ENCODE assay signal across 12 mouse cellular contexts in the genomic region with DNA sequence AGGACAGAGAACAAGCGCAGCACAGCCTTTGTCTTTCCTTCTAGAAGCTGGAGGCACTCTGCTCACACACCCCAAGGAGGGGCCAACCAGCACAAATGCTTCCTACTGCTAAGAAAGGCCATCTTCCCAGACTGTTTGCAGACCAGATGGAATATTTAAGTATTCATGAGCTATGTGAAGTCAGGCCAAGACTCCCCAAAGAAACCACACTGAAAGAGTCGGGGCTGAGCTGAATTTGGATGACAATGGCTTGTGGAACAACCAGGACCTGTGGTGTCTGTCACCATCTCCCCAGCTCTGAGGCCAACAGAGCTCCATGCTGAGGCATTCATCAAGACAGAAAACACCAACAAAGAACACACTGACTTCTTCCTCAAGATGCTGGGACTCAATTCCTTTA.
A peak's percentile ranks its signal among the peaks of the same experiment; 100 is the strongest.
DNase-seq lines count a peak whose midpoint lies in the region; ATAC-seq and TF ChIP-seq lines count a peak whose summit lies in the region.
"Had no signal": no experiment of that assay in that cellular context is flagged by ENCODE, and none has a peak within 500 bp of the region (broad histone marks: within the 10 kb centered on the region; RNA-seq: fewer than 3 reads in every experiment).

No protein-coding gene starts in this region.

- DNase-seq in brain, adult 2 months (ENCODE audit: low read depth, low spot score) = peak; percentile 84
- DNase-seq in midbrain, postnatal 0 days (ENCODE audit: low spot score) = peak; percentile 73
- DNase-seq in urinary bladder, postnatal 4 days (ENCODE audit: low spot score in 2 of 2) = no peak
- no peak for DNase-seq in retina, postnatal 1 day
- DNase-seq in gastrocnemius, adult 18-20 months (ENCODE audit: low spot score) = no peak
- DNase-seq: adrenal gland, adult 8-10 months; liver, postnatal 0 days had no signal

- WGBS in heart, embryonic 16.5 days = 84% methylated on average over 2 of the region's 2 CpGs
- whole genome bisulfite sequencing in heart, embryonic 11.5 days (ENCODE audit: insufficient replicate concordance) = 83% methylated on average over 2 of the region's 2 CpGs
- WGBS in hindbrain, embryonic 13.5 days = 15% methylated on average over 2 of the region's 2 CpGs
- 11% methylated on average over 2 of the region's 2 CpGs for WGBS in midbrain, postnatal 0 days

- H3K4me2 ChIP-seq in heart, embryonic 16.5 days (ENCODE audit: low read depth, low read length) = no peak overlapping the region
- no peak overlapping the region for H3K4me2 ChIP-seq in heart, embryonic 11.5 days
- H3K4me2 ChIP-seq in hindbrain, embryonic 13.5 days = no peak overlapping the region
- H3K4me2 ChIP-seq in midbrain, postnatal 0 days (ENCODE audit: low read depth, low read length, poor library complexity, severe bottlenecking) = no peak overlapping the region
- H3K4me2 ChIP-seq: embryonic facial prominence, embryonic 12.5 days; heart, embryonic 12.5 days had no signal

- no peak for ATAC-seq in heart, embryonic 16.5 days (replicated peaks; ENCODE audit: extremely low read depth, insufficient read depth, low FRiP score)
- no peak for ATAC-seq in heart, embryonic 11.5 days (replicated peaks; ENCODE audit: insufficient number of reproducible peaks, low FRiP score, low TSS enrichment)
- peak; percentile 86 for ATAC-seq in hindbrain, embryonic 13.5 days (ENCODE audit: low FRiP score)
- ATAC-seq in midbrain, postnatal 0 days (ENCODE audit: low FRiP score) = peak; percentile 75; the same call in 1 of the 2 replicates
- ATAC-seq: liver, postnatal 0 days had no signal

- H3K9me3 ChIP-seq in heart, embryonic 16.5 days (replicated peaks; ENCODE audit: control insufficient read depth, low read length) = no peaks in the 10 kb centered on the region
- no peaks in the 10 kb centered on the region for H3K9me3 ChIP-seq in heart, embryonic 11.5 days (replicated peaks; ENCODE audit: control insufficient read depth, low read length)
- H3K9me3 ChIP-seq in hindbrain, embryonic 13.5 days = no peaks in the 10 kb centered on the region
- no peaks in the 10 kb centered on the region for H3K9me3 ChIP-seq in midbrain, postnatal 0 days (ENCODE audit: low read length)
- H3K9me3 ChIP-seq: embryonic facial prominence, embryonic 12.5 days; heart, embryonic 12.5 days had no signal

- no peak for TF ChIP-seq CTCF in midbrain, postnatal 0 days (IDR thresholded peaks at IDR 0.05)

- H3K4me3 ChIP-seq in heart, embryonic 16.5 days (ENCODE audit: low read length) = no peak overlapping the region
- no peak overlapping the region for H3K4me3 ChIP-seq in heart, embryonic 11.5 days (ENCODE audit: low read depth, low read length)
- no peak overlapping the region for H3K4me3 ChIP-seq in hindbrain, embryonic 13.5 days
- H3K4me3 ChIP-seq in midbrain, postnatal 0 days (ENCODE audit: low read depth, low read length) = no peak overlapping the region
- H3K4me3 ChIP-seq: embryonic facial prominence, embryonic 12.5 days; heart, embryonic 12.5 days had no signal

- no peaks in the 10 kb centered on the region for H3K27me3 ChIP-seq in heart, embryonic 16.5 days (ENCODE audit: control insufficient read depth, insufficient read depth, low read length)
- H3K27me3 ChIP-seq in heart, embryonic 11.5 days (ENCODE audit: control insufficient read depth, insufficient read depth, low read length) = no peaks in the 10 kb centered on the region
- H3K27me3 ChIP-seq in hindbrain, embryonic 13.5 days = no peaks in the 10 kb centered on the region
- H3K27me3 ChIP-seq in midbrain, postnatal 0 days (ENCODE audit: insufficient read depth, low read length) = no peaks in the 10 kb centered on the region
- H3K27me3 ChIP-seq: embryonic facial prominence, embryonic 12.5 days; heart, embryonic 12.5 days had no signal

- H3K36me3 ChIP-seq in heart, embryonic 16.5 days (ENCODE audit: control insufficient read depth, insufficient read depth) = peaks cover 53% of the 10 kb centered on the region
- peaks cover 28% of the 10 kb centered on the region for H3K36me3 ChIP-seq in heart, embryonic 11.5 days (ENCODE audit: control insufficient read depth, insufficient read depth, low read length)
- H3K36me3 ChIP-seq in hindbrain, embryonic 13.5 days = peaks cover 74% of the 10 kb centered on the region
- H3K36me3 ChIP-seq in midbrain, postnatal 0 days (ENCODE audit: insufficient read depth, low read length) = peaks cover 58% of the 10 kb centered on the region

- peak overlapping the region; percentile 44; the same call in 1 of the 2 replicates for H3K27ac ChIP-seq in heart, embryonic 16.5 days (ENCODE audit: low read length)
- H3K27ac ChIP-seq in heart, embryonic 11.5 days (ENCODE audit: low read depth, low read length) = no peak overlapping the region
- 0 out of 2 replicates have a peak overlapping the region, but pooled peaks have one; percentile 56 for H3K27ac ChIP-seq in hindbrain, embryonic 13.5 days
- no peak overlapping the region for H3K27ac ChIP-seq in midbrain, postnatal 0 days (ENCODE audit: low read depth, low read length)
- H3K27ac ChIP-seq: embryonic facial prominence, embryonic 12.5 days had no signal

- H3K4me1 ChIP-seq in heart, embryonic 16.5 days (ENCODE audit: control insufficient read depth, insufficient read depth, low read length) = no peaks in the 10 kb centered on the region
- H3K4me1 ChIP-seq in heart, embryonic 11.5 days (ENCODE audit: control insufficient read depth, insufficient read depth, low read length) = no peaks in the 10 kb centered on the region
- 0 out of 2 replicates have a peak, but pooled peaks cover 5% of the 10 kb centered on the region for H3K4me1 ChIP-seq in hindbrain, embryonic 13.5 days (replicated peaks)
- H3K4me1 ChIP-seq in midbrain, postnatal 0 days (ENCODE audit: insufficient read depth, low read length) = no peaks in the 10 kb centered on the region
- H3K4me1 ChIP-seq: embryonic facial prominence, embryonic 12.5 days; heart, embryonic 12.5 days had no signal

- no peak overlapping the region for H3K9ac ChIP-seq in heart, embryonic 16.5 days (ENCODE audit: low read length)
- H3K9ac ChIP-seq in heart, embryonic 11.5 days (ENCODE audit: low read depth, low read length) = no peak overlapping the region
- no peak overlapping the region for H3K9ac ChIP-seq in hindbrain, embryonic 13.5 days
- no peak overlapping the region for H3K9ac ChIP-seq in midbrain, postnatal 0 days (replicated peaks; ENCODE audit: low read length, poor library complexity, severe bottlenecking)
- H3K9ac ChIP-seq: embryonic facial prominence, embryonic 12.5 days; heart, embryonic 12.5 days; liver, postnatal 0 days had no signal

Comparison
In these comparisons a context has a peak if more than half of its experiments do, and no peak if none do; other contexts are left out.
1. H3K27ac ChIP-seq: peak in heart, embryonic 16.5 days (single experiment) and hindbrain, embryonic 13.5 days (single experiment); none in heart, embryonic 11.5 days (single experiment) and midbrain, postnatal 0 days (single experiment).
2. ATAC-seq: peak in hindbrain, embryonic 13.5 days (single experiment) and midbrain, postnatal 0 days (single experiment); none in heart, embryonic 16.5 days (single experiment) and heart, embryonic 11.5 days (single experiment).
3. DNase-seq: peak in brain, adult 2 months (single experiment) and midbrain, postnatal 0 days (single experiment); none in urinary bladder, postnatal 4 days (0 of 2), retina, postnatal 1 day (single experiment) and gastrocnemius, adult 18-20 months (single experiment).